Mouse (Mus musculus) midbrain, embryonic 15.5 days (tissue): Measurements from ENCODE around the gene Ids. TPM values are rescaled to one million over a fixed set of nuclear protein-coding genes. Genes with fewer than 3 reads are reported as not detected.
"Not testable (repeated sequence)": the region's sequence is repeated elsewhere in the genome, so short reads cannot be mapped to it uniquely, and the experiment has no call there.

Experiments used
- ATAC-seq: fragments of 200-750 bp; cut with Nextera tagmentation; replicated peaks from 2 replicates; pipeline ENCODE4 v1.8.0; 2017; ENCODE audit warnings: moderate TSS enrichment
- H3K27ac ChIP-seq: fragments of 300-500 bp; sonication (generic); 2 replicates; pipeline ENCODE4 v1.5.1; 2015; ENCODE audit warnings: mild to moderate bottlenecking, inconsistent platforms
- H3K27me3 ChIP-seq: fragments of 300-500 bp; sonication (generic); replicated peaks from 2 replicates; pipeline ENCODE4 v1.6.1; 2015; ENCODE audit warnings: inconsistent platforms
- H3K36me3 ChIP-seq: fragments of 300-500 bp; sonication (generic); replicated peaks from 2 replicates; pipeline ENCODE4 v1.6.1; 2015; ENCODE audit warnings: inconsistent platforms
- H3K4me1 ChIP-seq: fragments of 300-500 bp; sonication (generic); 2 replicates; pipeline ENCODE4 v1.6.1; 2015; ENCODE audit warnings: inconsistent platforms
- H3K4me2 ChIP-seq: fragments of 300-500 bp; sonication (generic); 2 replicates; pipeline ENCODE4 v1.6.1; 2015; ENCODE audit warnings: inconsistent platforms, mild to moderate bottlenecking, moderate library complexity
- H3K4me3 ChIP-seq: fragments of 300-500 bp; sonication (generic); 2 replicates; pipeline ENCODE4 v1.5.1; 2015; ENCODE audit warnings: mild to moderate bottlenecking, inconsistent platforms
- H3K9ac ChIP-seq: fragments of 300-500 bp; sonication (generic); 2 replicates; pipeline ENCODE4 v1.6.1; 2015; ENCODE audit warnings: mild to moderate bottlenecking, inconsistent platforms
- H3K9me3 ChIP-seq: fragments of 300-500 bp; sonication (generic); 2 replicates; pipeline ENCODE4 v1.6.1; 2016; ENCODE audit warnings: inconsistent platforms
- WGBS: fragments of 180-500 bp; shearing (Covaris S2); methylation state at CpG from one replicate; pipeline ENCODE4 v1.1.7; 2015; ENCODE audit warnings: mixed read lengths; 5-methylcytosine and 5-hydroxymethylcytosine counted together
- polyA plus RNA-seq: library from polyadenylated mRNA; unstranded; fragments of >200 nt; fragmentation: Nextera tagmentation; extraction: Ambion mirVana; gene quantifications from 2 replicates; pipeline ENCODE4 v1.2.1, GENCODE M21; 2015

Ids gene
- polyA plus RNA-seq, result 16.5 and 16.9 TPM in 2 replicates

DNA sequence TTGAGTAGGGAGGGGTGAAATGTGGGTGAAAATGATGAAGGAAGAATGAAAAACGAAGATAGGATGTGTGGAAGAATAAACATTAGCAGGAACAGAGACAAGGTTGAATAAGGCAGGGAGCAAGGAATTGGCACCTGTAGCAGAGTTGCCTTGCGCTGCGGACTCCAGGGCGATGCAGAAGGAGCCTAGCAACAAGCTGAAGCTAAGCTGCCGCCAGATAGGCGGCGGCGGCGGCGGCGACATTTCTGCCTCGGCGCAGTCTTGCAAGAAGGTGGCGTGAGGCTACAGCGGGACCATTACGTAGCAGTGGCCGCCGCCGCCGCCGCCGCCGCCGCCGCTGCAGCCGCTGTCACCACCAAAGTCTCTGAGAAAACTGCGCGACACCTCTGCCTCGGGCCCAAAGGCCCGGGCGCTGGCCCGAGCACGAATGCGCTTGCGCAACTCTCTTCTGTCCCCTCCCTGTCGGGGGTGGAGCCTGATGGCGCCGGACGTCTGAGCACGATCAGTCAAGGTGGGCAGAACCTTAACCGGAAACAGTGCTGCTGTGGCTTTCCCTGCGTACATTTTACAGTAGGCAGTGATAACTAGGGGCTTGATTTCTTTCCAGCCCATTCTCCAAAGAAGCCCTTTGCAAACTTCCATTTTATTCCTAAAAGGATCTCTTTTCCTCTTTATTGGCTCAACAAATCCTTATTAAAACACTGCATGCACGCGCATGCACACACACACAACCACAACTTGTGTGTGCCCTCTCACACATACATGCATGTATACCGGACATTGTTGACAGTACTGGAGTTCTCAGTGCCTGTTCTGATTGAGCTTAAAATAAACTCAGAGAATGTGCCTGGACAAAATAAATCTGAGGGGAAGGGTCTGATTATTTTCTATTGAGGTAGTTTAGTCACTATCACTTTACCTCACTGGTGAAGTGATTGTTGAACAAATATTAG lies at the start of gene Ids:
Ids (minus strand) TSS at position 424 of the 953 bp plus-strand sequence.
- peak within 1 kb of the TSS; percentile 51 for H3K4me3 ChIP-seq
- no peaks in the 10 kb centered on the region for H3K27me3 ChIP-seq
- H3K4me2 ChIP-seq, result peak within 1 kb of the TSS; percentile 54
- H3K9ac ChIP-seq, result peak within 1 kb of the TSS; percentile 59
- 34% methylated on average over 42 of the region's 45 CpGs for WGBS
- H3K4me1 ChIP-seq, result peaks cover 11% of the 10 kb centered on the region; the same call in 1 of the 2 replicates
- no peaks in the 10 kb centered on the region for H3K9me3 ChIP-seq
- peak; percentile 98 for ATAC-seq
- H3K36me3 ChIP-seq, result no peaks in the 10 kb centered on the region
- H3K27ac ChIP-seq, result peak within 1 kb of the TSS; percentile 75

DNA sequence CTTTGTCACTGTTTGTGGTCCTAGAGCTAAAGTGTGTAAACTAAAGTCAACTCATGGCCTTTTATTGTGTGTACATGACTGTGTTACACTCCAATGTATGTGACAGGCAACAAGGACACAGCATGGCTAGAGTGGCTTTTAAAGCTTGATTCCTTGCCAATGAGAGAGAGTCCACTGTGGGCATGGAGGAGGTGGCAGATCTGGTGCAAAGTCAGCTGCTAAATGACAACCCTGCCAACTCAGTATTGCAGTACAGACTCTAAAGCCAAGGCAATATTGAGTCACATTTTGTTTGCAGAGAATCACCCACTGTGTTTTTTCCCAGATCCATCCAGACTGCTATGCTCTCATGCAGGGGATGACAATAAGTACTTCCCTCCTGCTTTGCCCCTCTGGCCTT lies 27.8 kb upstream of the Ids start:
- ATAC-seq, H3K9ac ChIP-seq, H3K27ac ChIP-seq, H3K4me3 ChIP-seq, H3K36me3 ChIP-seq, H3K4me2 ChIP-seq, H3K9me3 ChIP-seq, H3K4me1 ChIP-seq, H3K27me3 ChIP-seq: not testable (repeated sequence)

DNA sequence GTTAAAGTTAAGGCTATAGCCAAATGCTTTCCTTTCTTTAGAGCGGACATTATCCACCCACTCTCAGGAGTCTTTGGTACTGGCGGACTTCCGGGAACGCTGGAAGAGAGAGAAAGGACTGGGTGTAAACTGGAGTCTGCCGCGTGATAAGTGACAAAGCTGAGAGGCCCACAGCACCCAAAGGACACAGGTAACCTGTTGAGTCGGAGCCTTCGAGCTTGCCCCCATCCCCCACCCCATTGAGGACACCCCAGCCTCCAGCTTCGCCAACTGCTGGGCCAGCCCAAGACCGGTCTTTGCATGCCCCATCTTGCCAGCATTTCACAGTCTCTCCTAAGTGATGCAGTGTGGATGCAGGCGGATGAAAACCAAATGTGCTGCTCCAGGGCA lies 21.1 kb upstream of the Ids start:
- WGBS, result 24% methylated on average over 11 of the region's 11 CpGs
- H3K9me3 ChIP-seq, result no peaks in the 10 kb centered on the region
- H3K27me3 ChIP-seq, result no peaks in the 10 kb centered on the region
- H3K4me1 ChIP-seq, result peaks cover 8% of the 10 kb centered on the region
- peak overlapping the region; percentile 83 for H3K27ac ChIP-seq
- H3K4me3 ChIP-seq, result peak overlapping the region; percentile 51
- ATAC-seq, result peak; percentile 57; the same call in 1 of the 2 replicates
- H3K4me2 ChIP-seq, result peak overlapping the region; percentile 51
- H3K9ac ChIP-seq, result peak overlapping the region; percentile 27
- H3K36me3 ChIP-seq, result no peaks in the 10 kb centered on the region

DNA sequence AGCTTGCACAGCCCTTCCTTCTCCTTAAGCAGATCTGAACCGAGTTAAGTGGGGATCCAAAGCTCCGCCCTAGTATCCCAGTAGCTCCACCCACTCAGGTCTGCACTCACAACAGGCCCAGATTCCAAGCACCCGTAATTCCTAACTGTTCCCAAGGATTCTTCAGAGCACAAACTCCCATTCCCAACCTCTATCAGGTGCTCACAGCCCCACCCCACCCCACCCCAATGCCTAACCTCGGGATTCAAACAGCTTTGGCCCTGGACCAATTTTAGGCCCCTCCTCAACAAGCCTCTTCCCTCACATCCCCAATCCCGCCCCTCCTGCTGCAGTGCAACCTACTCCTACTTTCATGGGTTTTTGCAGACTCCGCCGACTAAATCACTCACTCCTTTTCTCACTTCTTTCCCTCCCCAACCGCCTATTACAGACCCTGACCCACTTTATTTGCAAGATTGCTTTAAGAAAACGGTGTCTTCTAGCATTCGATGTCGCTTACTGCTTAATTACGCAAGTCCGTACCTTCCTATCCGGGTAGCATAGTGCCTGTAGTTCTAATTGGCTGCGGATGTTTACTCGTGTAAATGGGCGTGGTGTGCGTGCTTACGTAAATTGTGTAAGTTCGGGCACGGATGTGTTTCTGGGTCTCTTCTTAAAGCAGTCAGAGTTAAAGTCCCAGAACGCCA lies 20.5 kb upstream of the Ids start, which contains the start of gene 1110012L19Rik:
1110012L19Rik (plus strand) TSS at position 602 of the 686 bp plus-strand sequence.
- Histone ChIP-seq H3K9ac (peak within 1 kb of the TSS; percentile 27), H3K4me3 (peak within 1 kb of the TSS; percentile 51), H3K27ac (peak within 1 kb of the TSS; percentile 83), H3K4me1 (peaks cover 8% of the 10 kb centered on the region), H3K4me2 (peak within 1 kb of the TSS; percentile 51), H3K36me3 (no peaks in the 10 kb centered on the region), H3K27me3 (no peaks in the 10 kb centered on the region), H3K9me3 (no peaks in the 10 kb centered on the region)
- peak; percentile 97 for ATAC-seq
- 21% methylated on average over 22 of the region's 22 CpGs for WGBS

DNA sequence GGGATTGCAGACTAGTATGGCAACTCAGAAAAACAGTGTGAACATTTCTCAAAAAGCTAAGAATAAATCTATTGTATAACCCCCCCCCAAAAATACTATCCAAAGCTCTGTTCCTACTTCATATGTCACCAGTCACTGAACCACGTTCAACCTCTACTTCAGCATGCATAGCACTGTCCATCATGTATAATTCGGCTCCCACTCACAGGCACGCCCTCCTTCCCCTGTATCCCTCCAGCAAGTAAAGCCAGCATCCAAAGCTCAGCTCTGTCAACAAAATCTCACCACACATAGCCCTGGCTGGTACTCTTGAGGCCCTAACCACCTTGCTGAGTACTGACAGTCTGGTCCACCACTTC lies 20.0 kb upstream of the Ids start:
- 47% methylated on average over 3 of the region's 3 CpGs for WGBS
- Histone ChIP-seq H3K9ac (peak overlapping the region; percentile 27), H3K4me1 (peaks cover 8% of the 10 kb centered on the region), H3K4me3 (peak overlapping the region; percentile 51), H3K4me2 (peak overlapping the region; percentile 51), H3K27ac (peak overlapping the region; percentile 83), H3K9me3 (no peaks in the 10 kb centered on the region), H3K27me3 (no peaks in the 10 kb centered on the region), H3K36me3 (no peaks in the 10 kb centered on the region)
- ATAC-seq, result no peak

DNA sequence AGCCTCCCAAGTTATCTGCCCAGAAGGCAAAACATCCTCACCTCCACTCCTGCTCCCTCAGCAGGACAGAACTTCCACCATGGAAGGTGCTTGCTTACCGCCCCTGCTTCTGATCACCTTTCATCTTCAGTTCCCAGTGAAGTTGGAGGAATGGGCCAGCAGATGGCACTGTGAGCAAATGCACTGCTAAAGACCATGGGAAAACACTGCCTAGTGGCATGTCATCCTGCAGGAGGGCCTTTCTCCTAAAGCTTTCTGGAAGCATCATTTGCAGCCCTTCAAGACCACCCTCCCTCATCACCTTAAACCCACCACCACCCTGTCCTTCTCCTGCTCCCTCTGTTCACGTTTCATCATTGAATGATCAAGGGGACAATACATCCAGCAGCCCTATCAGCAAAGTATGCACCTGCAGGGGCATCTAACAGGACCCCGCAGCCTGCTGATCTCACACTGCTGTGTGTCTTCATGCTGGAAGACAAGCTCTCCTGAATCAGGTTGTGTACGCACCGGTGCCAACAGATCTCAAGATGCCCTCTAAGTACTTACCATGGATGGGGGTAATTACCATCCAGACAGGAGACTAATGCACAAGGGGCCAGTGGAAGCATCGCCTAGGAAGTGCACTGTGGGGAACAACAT lies 9.7 kb upstream of the Ids start:
- H3K4me3 ChIP-seq, H3K4me2 ChIP-seq, H3K36me3 ChIP-seq, H3K9ac ChIP-seq, H3K4me1 ChIP-seq, H3K27me3 ChIP-seq, H3K9me3 ChIP-seq, H3K27ac ChIP-seq: not testable (repeated sequence)
- ATAC-seq, result peak; percentile 80
- WGBS, result 51% methylated on average over 6 of the region's 6 CpGs

DNA sequence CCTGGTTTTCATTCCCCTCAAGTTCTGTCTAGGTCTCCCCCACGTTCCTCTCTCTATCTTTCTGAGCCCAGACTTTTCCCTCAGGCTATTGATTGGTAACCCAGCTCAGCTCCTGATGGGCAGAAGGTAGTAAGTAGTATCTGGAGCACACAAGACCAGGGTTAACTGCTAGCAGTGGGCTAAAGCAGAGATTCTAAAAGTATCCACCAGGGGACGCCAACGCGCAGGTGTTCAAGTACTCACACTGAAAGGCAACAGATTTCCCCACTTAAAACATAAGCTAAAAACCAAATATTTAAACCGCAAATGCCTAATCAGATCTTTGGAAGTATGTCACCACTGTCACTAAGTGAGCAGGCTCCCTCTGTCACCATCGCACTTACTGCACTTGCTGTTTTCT lies 4.9 kb upstream of the Ids start:
- H3K36me3 ChIP-seq, H3K4me3 ChIP-seq, H3K27ac ChIP-seq, H3K9ac ChIP-seq, H3K4me1 ChIP-seq, ATAC-seq, H3K27me3 ChIP-seq, H3K9me3 ChIP-seq, H3K4me2 ChIP-seq: not testable (repeated sequence)
- WGBS, result 17% methylated on average over 2 of the region's 6 CpGs

DNA sequence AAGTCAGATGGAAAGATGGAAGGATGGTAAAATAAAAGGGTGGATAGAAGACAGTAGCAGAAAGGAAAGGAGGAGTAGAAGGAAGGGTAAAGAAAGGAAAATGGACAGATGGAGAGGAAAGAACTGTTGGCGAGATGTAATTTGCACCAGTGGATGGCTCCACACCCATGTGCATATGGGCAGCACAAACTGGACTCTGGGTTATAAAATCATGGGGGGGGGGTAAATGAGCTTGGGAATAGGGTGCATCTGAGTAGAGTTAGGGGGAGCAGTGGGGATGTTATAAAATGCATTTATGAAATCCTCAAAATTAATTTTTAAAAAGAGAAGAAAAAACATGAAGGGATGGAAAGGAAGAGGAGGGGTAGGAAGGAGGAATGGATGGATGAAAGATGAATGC lies 682 bp downstream of the Ids start:
- Histone ChIP-seq H3K36me3 (no peaks in the 10 kb centered on the region), H3K27me3 (no peaks in the 10 kb centered on the region), H3K9ac (peak overlapping the region; percentile 59), H3K27ac (peak overlapping the region; percentile 75; the same call in 1 of the 2 replicates), H3K4me3 (peak overlapping the region; percentile 51), H3K4me2 (peak overlapping the region; percentile 54), H3K4me1 (peaks cover 11% of the 10 kb centered on the region; the same call in 1 of the 2 replicates), H3K9me3 (no peaks in the 10 kb centered on the region)
- 42% methylated on average over 1 of the region's 1 CpGs for WGBS
- ATAC-seq, result peak; percentile 38; the same call in 1 of the 2 replicates

DNA sequence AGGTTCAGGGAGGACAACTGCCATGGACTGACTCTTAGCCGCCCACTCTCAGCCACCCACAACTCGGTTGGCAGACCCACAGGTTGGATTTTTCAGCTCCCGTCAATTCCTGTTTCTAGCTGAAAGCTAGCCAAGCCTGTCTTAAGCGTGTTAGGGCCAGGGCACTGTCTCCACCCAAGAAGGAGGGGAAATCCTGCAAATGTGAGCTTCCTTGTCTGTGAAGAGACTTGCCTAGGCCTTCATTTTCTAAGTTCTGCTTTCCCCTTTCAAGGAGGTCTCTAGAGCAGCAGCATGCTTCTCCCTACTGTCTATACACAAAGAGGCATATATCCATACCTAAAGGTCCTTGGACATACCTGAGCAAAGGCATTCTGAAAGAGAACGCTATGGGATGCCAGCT lies 1.4 kb downstream of the Ids start:
- ATAC-seq, result no peak
- Histone ChIP-seq H3K27me3 (no peaks in the 10 kb centered on the region), H3K36me3 (no peaks in the 10 kb centered on the region)

DNA sequence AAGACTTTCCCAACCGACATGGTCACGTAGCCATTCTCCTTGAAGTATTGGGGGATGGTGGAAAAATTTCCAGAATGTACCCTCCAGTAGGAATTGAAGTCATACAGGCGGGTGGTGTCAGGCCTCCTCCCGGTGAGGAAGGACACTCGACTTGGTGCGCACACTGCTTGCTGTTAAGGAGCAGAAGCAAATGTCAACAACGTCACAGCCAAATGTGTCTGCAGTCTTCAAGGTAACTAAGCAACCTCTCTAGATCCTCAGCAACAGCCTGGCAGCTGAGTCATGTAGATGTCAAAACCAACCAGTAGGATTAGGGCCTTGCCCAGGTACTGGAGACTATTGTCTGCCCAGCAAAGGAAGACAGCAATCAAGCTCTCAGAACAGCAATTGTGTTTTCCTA lies 1.9 kb downstream of the Ids start:
- H3K27me3 ChIP-seq, result no peaks in the 10 kb centered on the region

More for the DNA sequence above, 1.4 kb downstream of the Ids start:
- Histone ChIP-seq H3K9me3 (no peaks in the 10 kb centered on the region), H3K4me1 (peaks cover 11% of the 10 kb centered on the region; the same call in 1 of the 2 replicates), H3K4me3 (peak overlapping the region; percentile 51), H3K27ac (no peak overlapping the region), H3K9ac (peak overlapping the region; percentile 59; the same call in 1 of the 2 replicates), H3K4me2 (peak overlapping the region; percentile 54)
- WGBS, result 77% methylated on average over 5 of the region's 5 CpGs

DNA sequence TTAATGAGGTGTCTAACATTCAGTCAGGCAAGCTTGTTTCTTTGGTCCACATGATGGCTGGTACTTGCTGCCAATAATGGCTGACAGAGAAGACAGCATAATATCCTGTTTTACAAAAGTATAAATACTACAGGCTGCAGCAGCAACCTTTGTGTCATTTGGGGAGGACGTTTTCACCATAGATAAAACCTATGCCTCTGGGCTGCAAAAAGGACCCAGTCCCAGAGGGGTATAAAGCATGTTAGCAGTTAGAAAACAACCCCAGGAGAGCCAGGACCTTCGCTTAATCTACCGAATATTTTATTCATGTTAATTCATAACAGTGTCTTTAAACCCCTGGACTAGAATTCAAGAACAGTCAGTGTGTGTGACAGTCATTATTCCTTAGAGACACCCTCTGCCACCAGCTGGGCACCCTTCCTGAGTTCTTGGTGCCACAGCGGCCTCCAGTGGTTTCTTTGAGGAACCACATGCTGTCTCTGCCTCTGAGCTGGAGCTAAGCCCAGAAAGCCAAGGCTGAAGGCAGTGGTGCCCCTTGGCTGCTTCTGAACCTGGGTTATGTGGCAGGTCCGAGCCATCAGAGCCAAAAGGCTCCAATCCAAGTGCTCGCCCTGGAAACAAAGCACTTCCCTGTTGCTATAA lies 34.6 kb downstream of the Ids start:
- Histone ChIP-seq H3K4me2 (no peak overlapping the region), H3K27ac (no peak overlapping the region), H3K36me3 (no peaks in the 10 kb centered on the region), H3K9me3 (no peaks in the 10 kb centered on the region), H3K4me1 (no peaks in the 10 kb centered on the region), H3K9ac (no peak overlapping the region), H3K27me3 (no peaks in the 10 kb centered on the region), H3K4me3 (no peak overlapping the region)
- WGBS, result 17% methylated on average over 6 of the region's 6 CpGs
- ATAC-seq, result peak; percentile 89

More for the DNA sequence above, 1.9 kb downstream of the Ids start:
- Histone ChIP-seq H3K27ac (no peak overlapping the region), H3K4me3 (peak overlapping the region; percentile 51), H3K36me3 (no peaks in the 10 kb centered on the region), H3K4me1 (peaks cover 11% of the 10 kb centered on the region; the same call in 1 of the 2 replicates), H3K9me3 (no peaks in the 10 kb centered on the region), H3K4me2 (peak overlapping the region; percentile 54), H3K9ac (no peak overlapping the region)
- ATAC-seq, result no peak
- WGBS, result 90% methylated on average over 7 of the region's 7 CpGs
